ENCODE assay signal across 8 mouse cellular contexts in genomic region chr9:106211680-106212593, GRCm38 (mm10). TPM values are rescaled to one million over a fixed set of nuclear protein-coding genes. Genes with fewer than 3 reads are reported as not detected.
A peak's percentile ranks its signal among the peaks of the same experiment; 100 is the strongest.
DNase-seq lines count a peak whose midpoint lies in the region; ATAC-seq and TF ChIP-seq lines count a peak whose summit lies in the region.

No protein-coding gene starts in this region.

- H3K27me3 ChIP-seq in heart, embryonic 13.5 days (replicated peaks), result no peaks in the 10 kb centered on the region
- no peaks in the 10 kb centered on the region for H3K27me3 ChIP-seq in kidney, postnatal 0 days (ENCODE audit: insufficient read depth, low read length)
- H3K27me3 ChIP-seq in liver, postnatal 0 days (ENCODE audit: insufficient read depth, low read length), result no peaks in the 10 kb centered on the region
- no peaks in the 10 kb centered on the region for H3K27me3 ChIP-seq in neural tube, embryonic 15.5 days (replicated peaks)

- TF ChIP-seq CTCF in embryonic fibroblast, embryonic 13.5 days (IDR thresholded peaks at IDR 0.05; ENCODE audit: borderline replicate concordance, insufficient read depth, low read length), result peak; percentile 98
- TF ChIP-seq CTCF in kidney, postnatal 0 days (IDR thresholded peaks at IDR 0.05; ENCODE audit: low read depth), result peak; percentile 100
- peak; percentile 100 for TF ChIP-seq CTCF in liver, postnatal 0 days (IDR thresholded peaks at IDR 0.05; ENCODE audit: low read depth)

- H3K27ac ChIP-seq in embryonic fibroblast, embryonic 13.5 days (ENCODE audit: insufficient read depth, low read length), result peak overlapping the region; percentile 9; the same call in 1 of the 2 replicates
- peak overlapping the region; percentile 62 for H3K27ac ChIP-seq in heart, embryonic 13.5 days (replicated peaks)
- peak overlapping the region; percentile 62 for H3K27ac ChIP-seq in kidney, postnatal 0 days
- H3K27ac ChIP-seq in liver, postnatal 0 days (ENCODE audit: low read depth), result no peak overlapping the region
- H3K27ac ChIP-seq in neural tube, embryonic 15.5 days (replicated peaks), result peak overlapping the region; percentile 67

- H3K9ac ChIP-seq in heart, embryonic 13.5 days, result peak overlapping the region; percentile 79
- H3K9ac ChIP-seq in kidney, postnatal 0 days (ENCODE audit: low read depth, low read length), result peak overlapping the region; percentile 46
- peak overlapping the region; percentile 47; the same call in 1 of the 2 replicates for H3K9ac ChIP-seq in liver, postnatal 0 days (replicated peaks)
- 0 out of 2 replicates have a peak overlapping the region, but pooled peaks have one; percentile 28 for H3K9ac ChIP-seq in neural tube, embryonic 15.5 days (replicated peaks)

- H3K4me2 ChIP-seq in heart, embryonic 13.5 days, result peak overlapping the region; percentile 74
- peak overlapping the region; percentile 56 for H3K4me2 ChIP-seq in kidney, postnatal 0 days (ENCODE audit: low read length)
- peak overlapping the region; percentile 69 for H3K4me2 ChIP-seq in liver, postnatal 0 days (ENCODE audit: low read depth, low read length)
- peak overlapping the region; percentile 57 for H3K4me2 ChIP-seq in neural tube, embryonic 15.5 days

- no peak overlapping the region for H3K4me3 ChIP-seq in embryonic fibroblast, embryonic 13.5 days (ENCODE audit: insufficient read depth, low read length)
- H3K4me3 ChIP-seq in heart, embryonic 13.5 days, result peak overlapping the region; percentile 45
- H3K4me3 ChIP-seq in kidney, postnatal 0 days (replicated peaks; ENCODE audit: low read depth, low read length), result peak overlapping the region; percentile 24
- peak overlapping the region; percentile 11; the same call in 1 of the 2 replicates for H3K4me3 ChIP-seq in liver, postnatal 0 days (ENCODE audit: low read depth, low read length)
- H3K4me3 ChIP-seq in neural tube, embryonic 15.5 days (replicated peaks), result peak overlapping the region; percentile 29

- H3K36me3 ChIP-seq in heart, embryonic 13.5 days, result peaks cover 62% of the 10 kb centered on the region
- peaks cover 23% of the 10 kb centered on the region for H3K36me3 ChIP-seq in kidney, postnatal 0 days (ENCODE audit: insufficient read depth, low read length)
- H3K36me3 ChIP-seq in liver, postnatal 0 days (replicated peaks; ENCODE audit: insufficient read depth, low read length), result peaks cover 11% of the 10 kb centered on the region; the same call in 1 of the 2 replicates
- H3K36me3 ChIP-seq in neural tube, embryonic 15.5 days, result peaks cover 43% of the 10 kb centered on the region

- no peaks in the 10 kb centered on the region for H3K9me3 ChIP-seq in heart, embryonic 13.5 days
- no peaks in the 10 kb centered on the region for H3K9me3 ChIP-seq in kidney, postnatal 0 days (replicated peaks; ENCODE audit: low read length)
- H3K9me3 ChIP-seq in liver, postnatal 0 days (ENCODE audit: low read length), result no peaks in the 10 kb centered on the region
- no peaks in the 10 kb centered on the region for H3K9me3 ChIP-seq in neural tube, embryonic 15.5 days (replicated peaks)

- no peaks in the 10 kb centered on the region; the same call in 1 of the 2 replicates for H3K4me1 ChIP-seq in embryonic fibroblast, embryonic 13.5 days (ENCODE audit: control insufficient read depth, insufficient read depth, low read length)
- H3K4me1 ChIP-seq in heart, embryonic 13.5 days, result peaks cover 20% of the 10 kb centered on the region
- H3K4me1 ChIP-seq in kidney, postnatal 0 days (replicated peaks; ENCODE audit: insufficient read depth, low read length), result peaks cover 5% of the 10 kb centered on the region; the same call in 1 of the 2 replicates
- 0 out of 2 replicates have a peak, but pooled peaks cover 2% of the 10 kb centered on the region for H3K4me1 ChIP-seq in liver, postnatal 0 days (ENCODE audit: insufficient read depth)
- H3K4me1 ChIP-seq in neural tube, embryonic 15.5 days, result peaks cover 17% of the 10 kb centered on the region

- TF ChIP-seq POLR2A in embryonic fibroblast, embryonic 13.5 days (IDR thresholded peaks at IDR 0.05; ENCODE audit: low read depth, low read length), result peak; percentile 43; the same call in 1 of the 2 replicates

- 21% methylated on average over 37 of the region's 37 CpGs for WGBS in heart, embryonic 13.5 days
- WGBS in kidney, postnatal 0 days, result 20% methylated on average over 37 of the region's 37 CpGs
- WGBS in liver, postnatal 0 days (ENCODE audit: insufficient replicate concordance), result 31% methylated on average over 37 of the region's 37 CpGs
- 20% methylated on average over 37 of the region's 37 CpGs for WGBS in neural tube, embryonic 15.5 days

- peak; percentile 92 for DNase-seq in CD4-positive helper T cell, adult 2 months (ENCODE audit: low read depth, low spot score)
- peak; percentile 95 for DNase-seq in brain, adult 2 months (ENCODE audit: low read depth, low spot score)
- DNase-seq in kidney, postnatal 0 days (ENCODE audit: low spot score), result peak; percentile 95
- peak; percentile 91 for DNase-seq in liver, postnatal 0 days
- peak; percentile 92 for DNase-seq in testis, postnatal 10 days (ENCODE audit: low spot score)

- no peak for TF ChIP-seq EP300 in liver, postnatal 0 days (IDR thresholded peaks at IDR 0.05; ENCODE audit: low read depth)

- ATAC-seq in heart, embryonic 13.5 days (ENCODE audit: extremely low read depth, insufficient number of reproducible peaks, low FRiP score, low TSS enrichment), result peak; percentile 48
- peak; percentile 83 for ATAC-seq in kidney, postnatal 0 days (replicated peaks; ENCODE audit: low FRiP score, low read depth)
- peak; percentile 92 for ATAC-seq in liver, postnatal 0 days
- ATAC-seq in neural tube, embryonic 15.5 days (ENCODE audit: low FRiP score), result peak; percentile 87

RNA-seq across cellular contexts. Expression of gene Twf2, which starts 9.0 kb away (rescaled TPM):
- polyA plus RNA-seq in embryonic fibroblast, embryonic 13.5 days (2011; ENCODE audit: insufficient read length, low read depth, missing spikeins), result 16.7 and 17.6 TPM in 2 replicates
- 43.3 and 46.9 TPM in 2 replicates for polyA plus RNA-seq in heart, embryonic 13.5 days (2015; fragmentation: Nextera tagmentation; extraction: Ambion mirVana)
- 44.0 and 51.1 TPM in 2 replicates for polyA plus RNA-seq in kidney, postnatal 0 days (2015; fragmentation: Nextera tagmentation; extraction: Ambion mirVana)
- 22.4 and 23.0 TPM in 2 replicates for polyA plus RNA-seq in liver, postnatal 0 days (2015; fragmentation: Nextera tagmentation; extraction: Ambion mirVana)
- polyA plus RNA-seq in neural tube, embryonic 15.5 days (2015; fragmentation: Nextera tagmentation; extraction: Ambion mirVana), result 48.1 and 58.2 TPM in 2 replicates

RNA-seq across cellular contexts. Expression of gene Tlr9, which starts 10.5 kb away (rescaled TPM):
- polyA plus RNA-seq in embryonic fibroblast, embryonic 13.5 days (2011; ENCODE audit: insufficient read length, low read depth, missing spikeins), result not detected in 2 replicates
- not detected in 2 replicates for polyA plus RNA-seq in heart, embryonic 13.5 days (2015; fragmentation: Nextera tagmentation; extraction: Ambion mirVana)
- polyA plus RNA-seq in kidney, postnatal 0 days (2015; fragmentation: Nextera tagmentation; extraction: Ambion mirVana), result 0.06 and 0.07 TPM in 2 replicates
- polyA plus RNA-seq in liver, postnatal 0 days (2015; fragmentation: Nextera tagmentation; extraction: Ambion mirVana), result 0.07 and 0.16 TPM in 2 replicates
- 0.05 TPM in 1 of 2 replicates, not detected in the other for polyA plus RNA-seq in neural tube, embryonic 15.5 days (2015; fragmentation: Nextera tagmentation; extraction: Ambion mirVana)

RNA-seq across cellular contexts. Expression of gene Ppm1m, which starts 12.4 kb away (rescaled TPM):
- polyA plus RNA-seq in embryonic fibroblast, embryonic 13.5 days (2011; ENCODE audit: insufficient read length, low read depth, missing spikeins), result 30.9 and 31.7 TPM in 2 replicates
- polyA plus RNA-seq in heart, embryonic 13.5 days (2015; fragmentation: Nextera tagmentation; extraction: Ambion mirVana), result 26.7 and 29.0 TPM in 2 replicates
- 33.2 and 35.5 TPM in 2 replicates for polyA plus RNA-seq in kidney, postnatal 0 days (2015; fragmentation: Nextera tagmentation; extraction: Ambion mirVana)
- polyA plus RNA-seq in liver, postnatal 0 days (2015; fragmentation: Nextera tagmentation; extraction: Ambion mirVana), result 11.0 and 11.1 TPM in 2 replicates
- polyA plus RNA-seq in neural tube, embryonic 15.5 days (2015; fragmentation: Nextera tagmentation; extraction: Ambion mirVana), result 16.9 and 20.5 TPM in 2 replicates

RNA-seq across cellular contexts. Expression of gene Alas1, which starts 36.5 kb away (rescaled TPM):
- polyA plus RNA-seq in embryonic fibroblast, embryonic 13.5 days (2011; ENCODE audit: insufficient read length, low read depth, missing spikeins), result 54.2 and 54.7 TPM in 2 replicates
- 131 and 145 TPM in 2 replicates for polyA plus RNA-seq in heart, embryonic 13.5 days (2015; fragmentation: Nextera tagmentation; extraction: Ambion mirVana)
- polyA plus RNA-seq in kidney, postnatal 0 days (2015; fragmentation: Nextera tagmentation; extraction: Ambion mirVana), result 142 and 152 TPM in 2 replicates
- polyA plus RNA-seq in liver, postnatal 0 days (2015; fragmentation: Nextera tagmentation; extraction: Ambion mirVana), result 131 and 146 TPM in 2 replicates
- polyA plus RNA-seq in neural tube, embryonic 15.5 days (2015; fragmentation: Nextera tagmentation; extraction: Ambion mirVana), result 105 and 107 TPM in 2 replicates

RNA-seq across cellular contexts. Expression of gene Wdr82, which starts 41.2 kb away (rescaled TPM):
- 94.0 and 120 TPM in 2 replicates for polyA plus RNA-seq in embryonic fibroblast, embryonic 13.5 days (2011; ENCODE audit: insufficient read length, low read depth, missing spikeins)
- polyA plus RNA-seq in heart, embryonic 13.5 days (2015; fragmentation: Nextera tagmentation; extraction: Ambion mirVana), result 16.0 and 18.1 TPM in 2 replicates
- 16.9 and 18.5 TPM in 2 replicates for polyA plus RNA-seq in kidney, postnatal 0 days (2015; fragmentation: Nextera tagmentation; extraction: Ambion mirVana)
- polyA plus RNA-seq in liver, postnatal 0 days (2015; fragmentation: Nextera tagmentation; extraction: Ambion mirVana), result 5.3 and 5.7 TPM in 2 replicates
- 28.6 and 32.1 TPM in 2 replicates for polyA plus RNA-seq in neural tube, embryonic 15.5 days (2015; fragmentation: Nextera tagmentation; extraction: Ambion mirVana)

Comparison
In these comparisons a context has a peak if more than half of its experiments do, and no peak if none do; other contexts are left out.
1. H3K9ac ChIP-seq: peak in every context shown above with its lines; median percentile 79 in heart, embryonic 13.5 days; 47 in liver, postnatal 0 days; 46 in kidney, postnatal 0 days; 28 in neural tube, embryonic 15.5 days.